Mouse (Mus musculus): Measurements from ENCODE around the gene Gm8764.
"Not testable (repeated sequence)": the region's sequence is repeated elsewhere in the genome, so short reads cannot be mapped to it uniquely, and the experiment has no call there.

GRCm38 (mm10) chr10:104151197-104151596 is 8.6 kb upstream of the Gm8764 start, which contains the start of gene Gm6763:
- TF ChIP-seq GATA1 (IDR thresholded peaks at IDR 0.05; ENCODE audit: borderline replicate concordance, low read length); FLI1 (IDR thresholded peaks at IDR 0.05; ENCODE audit: low read length): not testable (repeated sequence)

Measured in megakaryocyte, embryonic 14.5 days (primary cell).